Mouse (Mus musculus) liver, embryonic 14.5 days (tissue): ENCODE measurements at regions not wholly inside any gene's neighbourhood (a gene's known extent, or its start where the extent isn't known, plus 50 kb on each side); places are given as distances from the start of the nearest gene placed in this dataset.

Source experiments
- CTCF ChIP-seq: IDR thresholded peaks from 2 replicates; pipeline ENCODE4 v1.5.1; 2016; ENCODE audit warnings: antibody characterized with exemption, low read depth, control low read depth
- EP300 ChIP-seq: IDR thresholded peaks from 2 replicates; pipeline ENCODE4 v1.6.1; 2016; ENCODE audit warnings: antibody characterized with exemption, low read depth

DNA sequence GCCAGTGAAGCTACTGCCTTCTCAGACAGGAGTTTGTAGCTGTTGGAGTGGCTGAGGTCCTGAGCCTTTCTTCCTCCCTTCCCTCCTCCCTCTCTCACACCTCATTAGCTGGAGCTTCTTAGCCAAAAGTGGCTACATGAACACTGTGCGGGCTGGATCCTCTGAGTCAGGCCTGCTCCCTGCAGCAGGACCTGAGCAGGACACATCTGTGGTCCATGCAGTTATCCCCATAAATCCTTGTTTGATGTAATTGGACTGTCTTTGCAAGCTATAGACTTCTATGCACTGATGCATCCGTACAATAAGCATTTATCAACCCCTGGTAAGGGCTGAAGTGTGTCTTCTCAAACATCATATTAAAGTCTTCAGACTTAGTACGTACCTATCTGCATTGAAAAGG, 88.2 kb upstream of the Gpr139 start:
- TF ChIP-seq CTCF: no peak
- no peak for TF ChIP-seq EP300
